Mouse (Mus musculus): Measurements from ENCODE around the gene Dnmbp.

Gene Dnmbp

DNA sequence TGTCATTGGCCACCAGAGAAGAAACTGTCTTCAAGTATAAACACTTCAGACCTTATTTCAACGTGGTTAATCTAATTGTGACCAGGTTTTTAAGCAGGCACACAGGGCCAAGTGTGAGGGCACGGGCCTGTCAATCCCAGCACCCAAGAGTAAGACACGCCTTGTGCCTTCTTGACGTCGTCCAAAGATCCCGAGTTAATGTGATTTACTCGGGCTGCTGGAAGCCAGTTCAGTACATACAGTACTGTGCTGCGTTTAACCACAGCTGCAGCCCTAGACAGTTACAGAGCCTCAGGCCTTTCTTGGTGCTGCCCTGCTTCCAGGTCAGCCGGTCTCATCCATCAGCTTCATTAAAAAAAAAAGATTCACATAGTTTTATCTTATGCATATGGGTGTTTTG, 24.6 kb downstream of the Dnmbp start:
- intact Hi-C loops (cut with DNase I): no loop called here

DNA sequence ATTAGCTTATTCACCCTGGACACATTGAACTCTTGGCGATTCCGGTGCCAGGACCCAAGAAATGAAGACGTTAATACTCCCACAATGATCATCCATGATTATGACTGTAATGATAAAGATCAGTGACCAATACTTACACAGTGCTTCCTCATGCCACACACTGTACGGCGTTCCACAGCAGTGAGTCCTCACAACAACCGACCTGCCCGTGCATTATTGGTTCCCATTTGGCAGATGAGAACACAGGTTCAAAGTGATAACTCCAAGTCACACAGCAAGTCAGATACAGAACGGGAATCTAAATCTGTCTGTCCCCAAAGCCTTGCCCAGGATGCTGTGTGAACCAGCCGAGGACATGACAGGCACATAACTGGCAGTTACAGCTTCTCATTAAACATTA, 25.0 kb downstream of the Dnmbp start:
- intact Hi-C loops (cut with DNase I): no loop called here

DNA sequence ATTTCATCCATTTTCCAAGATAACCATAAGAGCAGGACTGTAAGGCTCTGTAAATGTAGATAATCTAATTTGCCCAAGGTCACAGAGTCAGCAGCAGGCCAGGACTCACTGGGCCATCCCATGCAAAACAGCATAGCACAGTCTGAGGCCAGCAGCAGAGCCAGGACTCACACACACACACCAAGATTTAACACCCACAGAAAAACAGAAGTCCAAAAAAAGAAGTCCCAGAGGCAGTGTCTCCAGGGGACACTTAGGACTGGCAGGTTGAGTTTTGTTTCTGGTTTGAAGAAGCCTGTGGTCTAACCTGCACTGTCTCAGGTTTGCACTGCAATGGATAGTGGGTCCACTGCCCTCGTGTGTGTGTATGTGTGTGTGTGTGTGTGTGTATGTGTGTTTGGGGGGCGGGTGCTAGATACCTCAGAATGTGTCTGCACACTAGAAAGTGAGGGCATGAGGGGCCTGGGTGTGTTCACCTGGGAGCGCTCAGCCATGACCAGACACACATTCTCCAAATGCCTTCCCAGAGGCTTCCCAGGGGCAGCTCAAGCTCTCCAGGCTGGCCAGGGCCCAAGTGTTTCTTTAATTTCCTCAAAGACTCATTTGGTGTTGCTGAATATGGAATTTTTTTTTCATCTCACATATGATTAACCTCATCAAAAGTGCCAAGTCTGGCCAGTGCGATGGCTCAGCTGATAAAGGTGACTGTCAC, 27.1 kb downstream of the Dnmbp start:
- intact Hi-C loops (cut with DNase I): no loop called here

DNA sequence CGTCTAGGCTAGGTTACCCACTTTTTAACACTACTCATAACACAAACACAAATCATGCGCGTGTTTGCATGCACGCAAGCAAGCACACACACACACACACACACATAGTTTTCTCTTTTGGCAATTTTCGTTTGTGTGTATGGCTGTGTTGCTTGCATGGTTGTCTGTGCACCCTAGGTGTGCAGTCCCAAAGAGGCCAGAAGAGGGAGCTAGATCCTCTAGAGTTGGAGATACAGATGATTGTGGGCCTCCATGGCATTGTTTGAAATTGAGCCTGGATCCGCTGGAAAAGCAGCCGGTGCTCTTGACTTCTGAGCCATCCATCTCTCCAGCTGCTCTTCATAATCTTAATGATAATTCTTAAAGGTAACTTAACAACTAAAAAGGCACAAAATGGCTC, 33.5 kb downstream of the Dnmbp start:
- intact Hi-C loops (cut with DNase I): loop anchor here (5.0 kb wide), 2 partner anchors 36 to 54 kb away; partner anchors contain the start of gene Dnmbp

DNA sequence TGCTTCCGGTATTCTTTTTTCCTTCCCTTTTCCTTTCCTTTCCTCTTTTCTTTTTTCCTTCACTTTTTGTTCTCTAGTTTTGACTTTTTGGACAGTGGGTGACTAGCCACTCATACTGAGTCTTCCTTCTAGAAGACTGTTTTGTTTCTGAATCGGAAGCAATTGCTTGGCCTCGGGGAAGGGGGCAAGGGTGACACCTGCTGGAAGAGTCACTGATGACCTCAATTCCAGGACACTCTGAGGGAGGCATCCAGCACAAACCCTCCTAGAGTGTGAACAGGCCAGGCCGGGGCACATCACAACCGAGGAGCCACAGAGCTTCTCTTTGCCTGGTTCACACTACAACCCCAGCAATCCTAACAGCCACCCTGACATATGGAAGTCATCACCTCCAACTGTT, 34.0 kb downstream of the Dnmbp start:
- intact Hi-C loops (cut with DNase I): loop anchor here (5.0 kb wide), 2 partner anchors 36 to 54 kb away; partner anchors contain the start of gene Dnmbp

DNA sequence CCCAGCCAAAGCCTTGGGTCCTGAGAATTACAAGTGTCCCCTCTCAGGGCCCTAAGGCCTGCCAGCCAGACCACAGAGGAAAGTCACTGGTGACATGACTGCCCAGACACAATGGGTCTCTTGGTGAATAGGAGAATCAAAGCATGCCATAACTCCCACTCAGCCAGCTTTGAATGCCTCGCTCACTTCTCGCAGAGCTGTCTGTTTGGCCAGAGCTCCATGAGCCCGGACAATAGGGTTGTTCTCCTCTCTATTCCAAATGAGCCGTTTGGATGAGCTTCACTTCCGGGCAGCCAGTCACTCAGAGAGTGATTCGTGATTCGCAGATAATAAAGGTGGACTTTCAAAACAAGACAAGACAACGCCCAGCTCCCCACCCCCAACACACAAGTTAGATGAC, 34.9 kb downstream of the Dnmbp start:
- intact Hi-C loops (cut with DNase I): loop anchor here (5.0 kb wide), 2 partner anchors 37 to 53 kb away; partner anchors contain the start of gene Dnmbp

DNA sequence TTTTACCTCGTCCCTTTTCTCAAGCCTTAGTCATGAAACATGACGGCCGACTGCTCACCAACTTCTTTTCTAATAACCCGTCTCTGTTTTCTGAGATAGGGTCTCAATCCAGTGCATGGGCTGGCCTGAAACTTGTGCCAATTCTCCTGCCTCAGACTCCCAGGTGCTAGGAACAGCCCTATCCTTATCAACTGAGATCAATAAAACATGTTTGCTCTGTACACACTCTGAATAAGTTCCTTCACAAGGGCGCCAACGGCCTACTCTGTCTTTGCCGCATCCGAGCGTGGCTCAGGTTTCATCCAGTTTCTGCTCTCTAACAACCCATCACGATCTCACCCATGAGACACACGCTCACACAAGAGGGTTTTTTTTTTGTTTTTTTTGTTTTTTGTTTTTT, 35.7 kb downstream of the Dnmbp start:
- intact Hi-C loops (cut with DNase I): no loop called here

DNA sequence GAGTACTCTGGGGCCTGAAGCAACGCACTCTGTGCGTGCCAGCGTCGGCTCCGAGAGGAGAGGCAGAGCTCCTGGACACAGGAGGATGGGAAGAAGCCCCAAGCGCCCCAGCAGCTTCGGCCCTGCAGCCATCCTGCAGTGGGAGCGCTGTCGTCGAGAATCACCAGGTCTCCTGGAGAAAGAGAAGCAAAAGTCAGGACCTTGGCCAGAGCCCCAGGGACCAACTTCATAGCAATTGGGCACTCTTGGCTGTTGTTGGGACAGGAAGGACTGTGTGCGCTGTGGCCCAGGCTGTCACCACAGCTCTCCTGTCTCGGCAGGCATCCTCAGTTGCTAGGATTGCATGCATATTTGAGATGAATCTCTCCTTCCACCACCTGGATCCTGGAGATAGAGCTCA, 37.1 kb downstream of the Dnmbp start:
- intact Hi-C loops (cut with DNase I): no loop called here

DNA sequence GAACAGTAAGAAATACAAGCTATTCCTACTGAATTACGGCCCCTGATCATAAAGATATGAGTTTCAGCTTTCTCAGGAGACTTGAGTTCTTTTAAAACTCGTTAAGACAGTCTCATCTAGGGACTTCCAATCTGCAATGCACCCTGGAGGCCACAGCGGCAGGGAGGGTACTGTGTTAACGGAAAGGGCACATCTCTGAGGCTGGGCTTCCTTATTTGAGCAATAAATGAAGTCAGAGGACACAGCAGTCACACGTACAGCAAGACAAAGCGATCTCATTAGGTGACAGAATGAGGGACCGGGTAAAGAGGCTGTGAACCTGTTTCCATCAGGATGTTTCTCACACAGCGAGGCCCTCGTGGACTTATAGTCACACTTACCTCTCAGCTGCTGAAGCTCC, 39.3 kb downstream of the Dnmbp start:
- intact Hi-C loops (cut with DNase I): no loop called here

DNA sequence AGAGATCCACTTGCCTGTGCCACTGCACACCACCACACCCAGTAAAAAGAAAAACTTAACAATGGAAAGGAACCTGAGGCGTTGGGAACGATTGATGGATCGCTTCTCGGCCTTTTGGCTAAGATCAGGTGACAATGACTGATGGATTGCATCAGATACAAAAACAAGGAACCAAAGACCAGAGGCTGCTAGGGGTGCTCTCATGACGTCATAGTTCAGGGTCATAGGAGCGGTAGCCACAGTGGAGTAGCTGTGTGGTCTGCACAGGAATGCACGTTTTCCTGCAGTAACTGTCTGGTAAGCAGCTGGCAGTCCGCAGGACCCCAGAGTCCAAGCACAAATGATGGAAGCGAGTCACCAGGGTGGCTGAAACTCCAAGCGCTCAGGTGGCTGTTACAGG, 41.4 kb downstream of the Dnmbp start:
- intact Hi-C loops (cut with DNase I): no loop called here

DNA sequence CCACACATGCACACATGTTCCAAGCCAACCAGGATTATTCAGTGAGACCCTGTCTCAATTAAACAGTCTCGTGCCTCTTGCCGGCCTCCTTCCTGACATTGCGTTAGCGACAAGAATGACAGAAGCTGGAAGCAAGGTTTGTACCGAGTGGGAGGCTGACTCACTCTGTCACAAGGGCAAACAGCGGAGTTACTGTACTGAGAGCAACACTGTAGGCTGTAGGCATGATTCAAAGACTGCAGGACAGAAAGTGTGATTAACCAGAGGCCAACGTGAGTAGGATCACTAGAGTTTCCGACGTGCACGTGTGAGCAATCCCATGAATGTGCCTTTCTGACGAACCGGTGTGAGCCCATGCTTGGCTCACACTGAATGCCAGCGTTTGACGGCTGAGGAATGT, 43.5 kb downstream of the Dnmbp start:
- intact Hi-C loops (cut with DNase I): no loop called here

DNA sequence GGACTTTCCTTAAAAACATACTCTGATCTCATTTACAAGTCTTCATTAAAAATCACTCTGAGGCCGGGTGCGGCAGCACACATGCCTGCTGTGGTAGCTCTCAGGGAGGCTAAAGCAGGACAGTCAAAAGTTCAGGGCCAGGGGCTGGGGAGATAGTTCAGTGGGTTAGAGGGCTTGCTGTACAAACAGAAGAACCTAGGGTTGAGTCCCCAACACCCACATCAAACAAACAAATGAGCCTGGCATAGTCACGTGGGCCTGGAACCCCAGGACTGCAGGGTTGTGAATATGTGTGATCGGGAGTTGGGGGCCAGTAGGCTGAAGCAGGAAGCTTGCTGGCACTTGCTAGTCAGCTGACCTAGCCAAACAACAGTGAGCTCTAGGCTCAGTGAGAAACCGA, 44.0 kb downstream of the Dnmbp start:
- intact Hi-C loops (cut with DNase I): no loop called here

DNA sequence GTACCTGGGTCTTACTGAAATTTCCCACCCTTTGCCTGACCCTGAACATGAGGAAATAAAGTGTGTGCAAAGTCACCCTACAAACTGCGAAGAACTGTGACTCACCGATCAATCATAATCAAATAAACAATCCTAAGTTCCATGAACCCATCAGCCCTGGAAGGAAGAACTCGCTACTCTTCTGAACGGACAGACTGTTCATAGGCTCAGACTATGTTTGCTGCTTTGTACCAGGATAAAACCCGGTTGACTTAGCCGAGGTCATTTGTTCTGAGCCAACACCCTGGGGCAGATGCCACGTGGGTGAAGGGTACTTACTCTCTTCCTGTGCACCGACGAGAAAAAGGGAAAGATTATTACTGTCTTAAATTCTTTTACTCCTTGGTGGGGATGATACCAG, 45.2 kb downstream of the Dnmbp start:
- intact Hi-C loops (cut with DNase I): no loop called here

DNA sequence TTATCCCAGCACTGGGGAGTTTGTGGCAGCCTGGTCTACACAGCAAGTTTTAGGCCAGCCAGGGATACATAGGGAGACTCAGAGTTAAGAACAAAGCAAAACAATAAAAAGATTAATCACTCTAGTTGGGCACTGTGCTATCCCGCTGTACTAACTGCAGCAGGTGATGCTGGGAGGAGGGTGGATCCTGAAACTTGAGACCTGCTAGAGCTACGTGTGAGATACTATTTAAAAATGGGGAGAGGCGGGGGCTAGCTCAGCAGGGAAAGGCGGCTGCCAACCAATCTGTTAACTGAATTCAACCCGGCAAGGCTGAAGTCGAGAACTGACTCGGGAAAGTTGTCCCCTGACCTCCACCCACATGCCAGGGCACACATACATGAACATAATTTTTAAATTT, 45.9 kb downstream of the Dnmbp start:
- intact Hi-C loops (cut with DNase I): no loop called here

DNA sequence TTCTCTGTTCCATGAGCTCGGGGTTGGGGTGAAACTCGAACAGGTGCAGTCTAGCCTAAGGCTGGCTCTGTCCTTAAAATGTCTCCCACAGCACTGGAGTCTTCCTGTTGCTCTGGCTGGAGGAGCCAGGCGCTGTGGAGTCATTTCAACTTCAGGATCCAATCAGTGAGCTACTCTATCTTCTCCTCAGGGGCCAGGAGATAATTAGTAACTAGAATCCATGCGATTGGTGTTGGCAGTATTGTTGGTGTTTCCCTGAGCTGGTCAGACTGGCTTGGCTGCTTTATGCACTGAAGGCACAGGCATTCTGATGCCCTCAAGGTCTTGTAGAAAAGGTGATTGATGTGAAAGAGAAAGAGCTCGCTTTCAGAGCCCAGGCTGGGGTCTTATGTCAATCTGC, 49.5 kb downstream of the Dnmbp start:
- intact Hi-C loops (cut with DNase I): no loop called here

DNA sequence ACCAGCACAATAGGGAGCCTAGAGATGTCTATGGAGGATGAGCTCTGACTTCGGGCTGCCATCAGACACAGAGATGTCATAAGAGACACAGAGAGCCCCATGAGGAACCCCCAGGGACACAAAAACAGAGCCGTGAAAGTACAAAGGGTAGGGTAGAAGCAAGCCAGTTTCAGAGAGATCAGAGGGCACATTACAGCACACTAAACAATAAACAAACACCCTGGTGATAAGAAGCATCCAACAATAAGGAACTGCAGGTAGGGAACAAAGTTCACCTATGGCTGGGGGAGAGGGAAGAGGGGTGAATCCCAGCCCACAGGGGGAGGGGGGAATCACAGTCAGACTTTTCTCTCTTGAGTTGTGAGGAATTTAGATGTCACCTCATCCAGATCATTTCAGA, 52.3 kb downstream of the Dnmbp start:
- intact Hi-C loops (cut with DNase I): no loop called here

DNA sequence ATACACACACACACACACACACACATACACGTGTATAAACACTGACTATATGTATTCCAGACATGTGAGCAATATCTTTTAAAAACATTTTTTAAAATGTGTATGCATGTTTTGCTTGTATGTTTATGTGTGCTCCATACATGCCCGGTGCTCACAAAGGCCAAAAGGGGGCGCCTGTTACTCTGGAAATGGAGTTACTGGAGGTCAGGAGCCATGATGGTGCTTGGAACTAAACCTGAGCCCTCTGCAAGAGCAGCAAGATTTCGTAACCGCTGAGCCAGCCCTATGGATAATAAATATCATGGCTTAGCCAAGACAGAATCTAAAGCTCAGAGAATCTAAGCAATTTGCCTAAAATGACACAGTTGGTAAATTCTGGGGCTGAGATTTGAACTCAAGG, 52.7 kb downstream of the Dnmbp start:
- intact Hi-C loops (cut with DNase I): no loop called here

DNA sequence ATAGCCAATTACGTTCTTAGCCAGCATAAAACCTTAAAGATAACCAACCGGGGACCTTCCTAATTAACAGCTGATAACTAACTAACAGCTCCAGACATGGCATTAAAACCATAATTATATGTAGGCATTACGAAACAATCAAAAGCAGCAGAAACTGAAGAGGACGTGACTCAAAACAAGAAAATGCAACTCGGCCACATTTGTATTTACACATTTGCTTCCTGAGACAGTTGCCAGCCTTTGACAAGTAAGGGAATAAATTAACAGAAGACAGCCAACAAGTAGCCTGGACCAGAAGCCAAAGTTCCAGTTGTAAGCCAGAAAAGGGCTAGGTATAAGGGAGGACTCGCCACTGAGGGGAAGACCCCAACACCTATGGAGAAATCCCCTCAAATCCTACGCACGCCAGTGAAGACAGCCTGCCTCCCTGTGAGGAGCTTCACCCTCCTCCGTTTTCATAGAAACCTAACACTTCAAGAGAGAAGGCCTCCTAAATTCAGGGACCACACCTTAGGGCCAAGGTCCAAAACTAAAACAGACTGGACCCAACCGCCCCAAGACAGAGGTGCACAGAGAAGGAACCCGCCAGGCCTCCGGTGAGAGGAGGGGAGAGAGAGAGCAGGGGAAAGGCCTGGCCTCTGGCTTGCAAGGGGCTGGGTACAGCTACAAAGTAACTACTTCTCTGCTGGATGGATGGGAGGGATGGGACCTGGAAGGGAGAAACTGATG, 53.5 kb downstream of the Dnmbp start:
- intact Hi-C loops (cut with DNase I): no loop called here

DNA sequence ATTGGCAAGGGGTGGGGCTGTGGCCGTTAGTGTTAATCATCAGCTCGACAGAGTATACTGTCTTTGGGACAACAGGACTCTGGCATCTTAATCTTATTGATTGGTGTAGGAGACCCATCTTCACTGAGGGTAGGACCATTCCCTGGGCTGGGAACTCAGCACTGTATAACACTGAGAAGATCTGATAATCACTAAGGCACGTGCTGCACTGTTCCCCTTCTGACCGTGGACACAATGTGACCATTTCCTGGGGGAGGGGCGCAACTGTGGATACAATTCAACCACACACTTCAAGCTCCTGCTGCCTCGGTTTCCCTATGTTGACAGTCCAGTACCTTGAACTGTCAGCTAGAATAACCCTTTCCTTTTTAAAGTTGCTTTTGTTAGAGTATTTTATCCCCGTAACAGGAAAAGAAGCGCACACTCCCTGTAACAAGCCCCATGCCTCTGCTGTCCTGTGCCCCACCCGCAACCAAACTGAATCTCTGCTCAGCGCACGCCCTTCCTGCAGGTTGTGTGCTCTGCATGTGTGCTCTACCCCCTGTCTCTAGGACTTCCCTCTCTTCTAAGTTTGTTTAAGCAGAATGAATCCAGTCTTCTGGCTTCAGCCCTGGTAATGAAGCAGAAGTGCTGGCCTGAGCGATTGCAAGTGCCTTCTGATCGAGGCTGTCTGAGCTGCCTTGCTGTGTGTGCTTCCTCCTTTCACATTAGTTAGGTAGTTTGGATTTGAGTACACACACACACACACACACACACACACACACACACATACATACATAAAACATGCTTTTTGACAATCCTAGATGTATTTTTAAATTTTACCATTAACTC, 55.1 kb downstream of the Dnmbp start:
- intact Hi-C loops (cut with DNase I): no loop called here

DNA sequence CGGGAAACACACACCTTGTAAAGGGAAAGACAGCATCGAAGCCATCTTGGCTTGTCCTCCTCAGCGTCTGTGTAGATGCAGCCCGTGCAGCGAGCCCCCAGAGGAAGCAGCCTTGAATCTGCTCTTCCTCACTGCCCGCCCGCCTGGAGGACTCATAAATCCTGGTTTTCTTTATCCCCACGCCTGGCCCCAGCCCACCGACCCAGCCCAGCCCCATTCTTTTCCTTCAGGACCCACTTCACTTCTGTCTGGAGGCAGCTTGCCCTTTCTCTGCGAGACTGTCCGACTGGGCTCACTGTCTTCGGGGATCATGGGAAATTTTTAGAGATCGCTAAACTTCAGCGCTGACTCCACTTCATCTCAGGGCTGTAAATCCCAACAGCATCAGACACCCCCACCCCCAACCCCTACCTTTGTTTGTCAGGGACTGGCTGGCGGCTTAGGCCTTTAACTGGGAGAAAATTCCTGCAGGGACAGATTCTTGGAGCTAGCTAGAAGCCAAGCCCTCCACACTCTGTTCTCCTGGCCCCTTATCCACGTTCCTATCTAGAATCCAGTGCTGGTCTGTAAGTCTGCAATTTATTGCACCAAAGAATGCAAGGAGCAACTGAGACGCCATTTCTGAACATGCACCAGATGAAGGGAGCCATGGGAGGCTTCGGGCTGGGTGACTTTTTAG, 57.0 kb downstream of the Dnmbp start:
- intact Hi-C loops (cut with DNase I): no loop called here

DNA sequence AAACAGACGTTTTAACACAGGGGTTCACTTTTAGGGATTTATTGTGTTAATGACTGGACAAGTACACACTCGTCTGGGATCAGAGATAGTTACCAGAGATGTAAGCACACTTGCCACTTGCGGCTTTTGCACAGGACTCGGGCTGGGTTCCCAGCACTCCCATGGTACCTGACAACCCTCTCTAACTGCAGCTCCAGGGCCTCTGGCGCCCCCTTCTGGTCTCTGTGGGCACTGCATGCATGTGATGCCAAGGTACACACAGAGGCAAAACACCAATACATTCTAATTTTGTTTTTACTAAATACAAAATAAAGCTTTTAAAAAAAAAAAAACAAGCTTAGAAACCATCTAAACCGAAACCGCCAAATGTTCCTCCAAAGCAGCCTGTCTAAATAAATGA, 58.4 kb downstream of the Dnmbp start:
- intact Hi-C loops (cut with DNase I): no loop called here

DNA sequence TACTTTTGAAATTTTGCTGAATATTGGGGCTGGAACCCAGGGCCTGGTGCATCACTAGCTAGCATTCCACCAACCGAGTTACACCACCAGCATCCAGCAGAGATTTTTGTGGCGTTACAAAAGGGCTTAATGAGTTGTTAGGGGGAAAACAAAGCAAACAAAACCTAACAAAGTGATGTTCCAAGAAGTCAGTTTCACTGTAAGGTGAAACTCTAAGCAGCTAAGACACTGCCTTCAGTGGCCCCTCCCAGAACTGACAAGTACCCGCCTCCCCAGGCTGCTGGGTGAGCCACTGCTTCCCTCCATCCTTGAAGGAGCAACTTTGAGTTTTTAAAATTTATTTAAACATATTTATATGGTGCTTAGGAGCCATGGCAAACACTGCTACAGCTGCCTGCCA, 59.6 kb downstream of the Dnmbp start:
- intact Hi-C loops (cut with DNase I): no loop called here

All from adrenal gland (tissue).